Mouse (Mus musculus) lung, adult 2 months (tissue): ENCODE measurements around the gene Npr2. TPM values are rescaled to one million over a fixed set of nuclear protein-coding genes. Genes with fewer than 3 reads are reported as not detected.

Source experiments
- DNase-seq: peaks from one replicate; pipeline ENCODE4 v3.0.0; 2022
- H3K4me1 ChIP-seq: fragments of 200-500 bp; 2 replicates; pipeline ENCODE4 v1.6.1; 2011; ENCODE audit warnings: low read length; ENCODE audit not compliant: control insufficient read depth, insufficient read depth
- H3K4me3 ChIP-seq: fragments of 200-500 bp; replicated peaks from 2 replicates; pipeline ENCODE3; 2011; ENCODE audit warnings: low read depth, mild to moderate bottlenecking, control low read depth, low read length; ENCODE audit errors: extremely low read depth
- CTCF ChIP-seq: fragments of 200-500 bp; IDR thresholded peaks from 2 replicates; pipeline ENCODE4 v1.5.1; 2011; ENCODE audit warnings: mild to moderate bottlenecking, low read length, control low read depth; ENCODE audit not compliant: insufficient read depth
- POLR2A ChIP-seq: fragments of 200-500 bp; IDR thresholded peaks from 2 replicates; pipeline ENCODE4 v1.6.1; 2011; ENCODE audit warnings: low read depth, mild to moderate bottlenecking, control low read depth, low read length, borderline replicate concordance; ENCODE audit errors: extremely low read depth
- WGBS: fragments of 180-500 bp; shearing (Covaris S2); methylation state at CpG from one replicate; pipeline ENCODE4 v1.1.7; 2018; 5-methylcytosine and 5-hydroxymethylcytosine counted together
- polyA plus RNA-seq: library from polyadenylated mRNA; depleted of rRNA; stranded (reverse); fragments of >200 nt; gene quantifications from 2 replicates; pipeline ENCODE4 v1.2.3, GENCODE M21; 2012

Npr2 gene
- polyA plus RNA-seq, 1 experiment: 97.5 TPM

DNA sequence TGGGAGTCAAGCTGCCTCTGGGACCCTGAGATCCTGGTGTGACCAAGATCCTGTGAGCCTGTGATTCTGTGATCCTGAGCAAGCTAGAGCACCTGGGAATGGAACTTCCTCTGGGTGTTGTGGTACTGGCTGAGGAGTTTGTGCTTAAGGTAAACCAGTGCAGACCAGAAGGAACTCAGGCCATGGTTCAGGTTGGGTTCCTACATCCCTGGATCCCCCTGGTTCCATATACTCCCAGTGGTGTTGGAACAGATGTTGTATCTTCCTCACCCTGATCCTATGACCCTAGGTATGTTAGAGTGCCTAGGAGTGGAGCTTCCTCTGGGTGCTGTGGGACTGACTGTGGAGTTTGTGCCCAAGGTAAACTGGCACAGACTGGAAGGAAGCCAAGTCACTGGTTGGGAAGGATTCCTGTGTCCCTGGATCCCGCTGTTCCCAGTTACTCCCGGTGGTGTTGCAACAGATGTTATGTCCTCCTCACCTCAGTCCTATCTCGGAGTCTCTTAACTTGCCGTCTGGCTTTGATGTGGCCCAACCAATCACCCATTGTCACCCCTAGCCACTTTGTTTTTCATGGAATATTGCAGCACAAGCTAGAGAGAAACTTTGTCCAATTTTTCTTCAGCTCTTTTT lies 11.5 kb upstream of the Npr2 start:
- Histone ChIP-seq H3K4me1 (no peaks in the 10 kb centered on the region), H3K4me3 (no peak overlapping the region)
- WGBS: 49% methylated on average over 4 of the region's 4 CpGs
- TF ChIP-seq CTCF (no peak), POLR2A (no peak)
- DNase-seq: no peak

DNA sequence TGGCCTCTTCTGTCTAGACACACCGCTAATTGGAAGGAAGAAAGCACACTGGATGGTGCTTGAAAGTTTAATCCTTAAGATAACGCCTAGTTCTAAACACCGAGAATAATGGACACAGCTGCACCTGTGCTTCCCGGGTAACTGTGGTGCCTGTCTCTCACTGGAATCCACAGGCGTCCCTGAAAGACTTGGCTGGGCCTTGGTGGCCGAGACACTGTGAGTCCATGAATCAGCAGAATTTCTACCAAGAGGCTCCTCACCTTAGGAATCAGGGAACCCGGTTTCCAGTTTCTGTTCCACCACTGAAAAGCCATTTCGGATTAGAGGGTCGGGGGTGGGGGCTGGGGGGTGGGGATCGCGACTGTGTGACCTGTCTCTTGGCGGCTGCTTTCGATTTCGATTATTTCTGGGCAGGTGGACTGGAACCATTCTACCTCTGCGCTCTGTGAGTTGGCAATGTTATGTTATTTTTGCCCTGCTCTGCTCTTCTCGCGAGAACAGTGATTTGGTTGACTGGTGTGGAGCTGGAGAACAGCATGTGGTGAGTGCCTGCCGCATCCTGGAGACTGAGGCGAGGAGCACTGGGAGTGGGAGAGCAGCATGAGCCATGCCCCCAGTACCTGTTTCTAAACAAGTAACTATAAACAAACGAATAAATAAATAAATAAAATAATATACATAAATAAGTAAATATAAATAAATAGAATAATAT lies 2.5 kb upstream of the Npr2 start:
- TF ChIP-seq POLR2A (no peak), CTCF (no peak)
- Histone ChIP-seq H3K4me3 (no peak overlapping the region), H3K4me1 (peaks cover 4% of the 10 kb centered on the region; the same call in 1 of the 2 replicates)
- DNase-seq: no peak
- WGBS: 41% methylated on average over 20 of the region's 20 CpGs

DNA sequence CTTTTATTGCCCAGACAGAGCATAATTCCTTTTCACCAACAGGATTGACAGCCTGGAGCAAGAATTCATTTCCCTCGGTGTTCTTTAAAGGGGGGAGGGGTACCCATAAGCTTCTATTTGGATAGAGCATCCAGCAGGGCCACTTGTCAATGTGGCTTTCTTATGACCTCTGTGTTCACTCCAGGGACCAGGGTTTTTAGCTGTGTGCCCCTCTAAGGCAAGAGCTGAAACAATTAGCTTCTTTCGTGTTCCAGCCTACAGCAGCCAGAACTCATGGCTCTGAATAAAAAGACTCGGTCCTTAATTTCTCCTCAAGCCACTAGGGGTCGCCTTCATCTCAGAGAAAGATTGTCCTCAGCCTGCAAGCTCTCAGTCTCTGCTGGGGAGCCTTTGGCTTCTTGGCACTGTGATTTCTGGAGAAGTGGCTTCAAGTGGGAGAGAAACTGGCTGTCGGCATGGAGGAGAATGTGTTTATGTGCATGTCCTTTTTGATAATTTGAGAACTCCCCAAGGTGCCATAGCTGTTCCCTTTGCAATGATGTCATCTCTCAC lies 1.6 kb upstream of the Npr2 start:
- 7% methylated on average over 5 of the region's 5 CpGs for WGBS
- Histone ChIP-seq H3K4me1 (peaks cover 4% of the 10 kb centered on the region; the same call in 1 of the 2 replicates), H3K4me3 (no peak overlapping the region)
- DNase-seq: peak; percentile 67
- peak; percentile 69 for TF ChIP-seq CTCF
- TF ChIP-seq POLR2A: no peak

DNA sequence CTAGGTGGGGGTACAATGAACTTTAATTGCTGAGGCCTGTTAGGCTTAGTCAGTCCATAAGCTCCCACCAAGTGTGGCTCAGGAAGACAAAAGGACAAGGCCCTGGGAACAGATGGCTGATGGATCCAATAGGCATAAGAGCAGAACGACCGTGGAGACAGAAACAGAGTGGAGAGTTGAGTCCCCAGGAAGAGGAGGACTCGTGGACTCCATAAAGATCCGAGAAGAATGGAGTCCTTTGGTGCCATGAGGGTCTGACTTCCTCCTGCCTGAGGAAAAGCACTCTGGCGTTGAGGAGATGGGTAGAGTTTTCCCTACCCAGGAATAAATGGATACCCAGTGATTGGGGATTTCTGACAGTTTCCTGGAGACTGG lies 1.1 kb upstream of the Npr2 start:
- DNase-seq: no peak
- 37% methylated on average over 5 of the region's 5 CpGs for WGBS
- no peak for TF ChIP-seq CTCF
- peaks cover 4% of the 10 kb centered on the region; the same call in 1 of the 2 replicates for H3K4me1 ChIP-seq
- no peak overlapping the region for H3K4me3 ChIP-seq

DNA sequence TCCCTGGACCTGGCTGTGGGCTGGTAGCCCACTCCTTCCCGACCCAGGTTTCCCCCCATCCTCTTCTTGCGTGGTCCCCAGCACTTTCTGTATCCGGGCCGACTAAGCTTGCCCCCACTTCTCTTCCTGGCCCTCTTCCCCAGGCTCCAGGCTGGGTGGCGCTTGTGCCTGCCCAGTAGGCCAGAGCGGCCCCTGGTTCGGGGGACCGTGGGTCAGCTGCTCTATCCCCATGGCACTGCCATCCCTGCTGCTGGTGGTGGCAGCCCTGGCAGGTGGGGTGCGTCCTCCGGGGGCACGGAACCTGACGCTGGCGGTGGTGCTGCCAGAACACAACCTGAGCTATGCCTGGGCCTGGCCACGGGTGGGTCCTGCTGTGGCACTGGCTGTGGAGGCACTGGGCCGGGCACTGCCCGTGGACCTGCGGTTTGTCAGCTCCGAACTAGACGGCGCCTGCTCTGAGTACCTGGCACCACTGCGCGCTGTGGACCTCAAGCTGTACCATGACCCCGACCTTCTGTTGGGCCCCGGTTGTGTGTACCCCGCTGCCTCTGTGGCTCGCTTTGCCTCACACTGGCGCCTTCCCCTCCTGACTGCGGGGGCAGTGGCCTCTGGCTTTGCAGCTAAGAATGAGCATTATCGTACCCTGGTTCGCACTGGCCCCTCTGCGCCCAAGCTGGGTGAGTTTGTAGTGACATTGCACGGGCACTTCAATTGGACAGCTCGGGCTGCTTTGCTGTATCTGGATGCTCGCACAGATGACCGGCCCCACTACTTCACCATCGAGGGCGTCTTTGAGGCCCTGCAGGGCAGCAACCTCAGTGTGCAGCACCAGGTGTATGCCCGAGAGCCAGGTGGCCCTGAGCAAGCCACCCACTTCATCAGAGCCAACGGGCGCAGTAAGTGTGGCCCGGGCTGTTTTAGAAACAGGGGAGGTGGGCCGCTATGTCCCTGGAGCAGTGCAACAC lies 503 bp downstream of the Npr2 start:
- no peak for DNase-seq
- Histone ChIP-seq H3K4me1 (peaks cover 4% of the 10 kb centered on the region; the same call in 1 of the 2 replicates), H3K4me3 (peak overlapping the region; percentile 62)
- 65% methylated on average over 42 of the region's 42 CpGs for WGBS
- TF ChIP-seq POLR2A: no peak

DNA sequence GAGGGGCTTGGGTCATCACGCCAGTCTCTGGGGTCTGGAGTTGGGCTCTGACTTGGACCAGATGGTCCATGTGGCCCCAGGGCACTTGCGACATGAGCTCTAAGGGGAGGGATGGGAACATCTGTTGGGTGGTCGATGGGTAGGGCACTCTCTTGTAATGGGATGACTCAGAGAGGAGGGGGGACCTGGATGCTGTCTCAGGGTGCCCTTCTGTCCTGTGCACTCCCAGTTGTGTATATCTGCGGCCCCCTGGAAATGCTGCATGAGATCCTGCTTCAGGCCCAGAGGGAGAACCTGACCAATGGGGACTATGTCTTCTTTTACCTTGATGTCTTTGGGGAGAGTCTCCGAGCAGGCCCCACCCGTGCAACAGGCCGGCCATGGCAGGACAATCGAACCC lies 1.6 kb downstream of the Npr2 start:
- H3K4me1 ChIP-seq: peaks cover 4% of the 10 kb centered on the region; the same call in 1 of the 2 replicates
- 89% methylated on average over 8 of the region's 8 CpGs for WGBS
- H3K4me3 ChIP-seq: no peak overlapping the region
- no peak for TF ChIP-seq CTCF
- TF ChIP-seq POLR2A: no peak
- no peak for DNase-seq

DNA sequence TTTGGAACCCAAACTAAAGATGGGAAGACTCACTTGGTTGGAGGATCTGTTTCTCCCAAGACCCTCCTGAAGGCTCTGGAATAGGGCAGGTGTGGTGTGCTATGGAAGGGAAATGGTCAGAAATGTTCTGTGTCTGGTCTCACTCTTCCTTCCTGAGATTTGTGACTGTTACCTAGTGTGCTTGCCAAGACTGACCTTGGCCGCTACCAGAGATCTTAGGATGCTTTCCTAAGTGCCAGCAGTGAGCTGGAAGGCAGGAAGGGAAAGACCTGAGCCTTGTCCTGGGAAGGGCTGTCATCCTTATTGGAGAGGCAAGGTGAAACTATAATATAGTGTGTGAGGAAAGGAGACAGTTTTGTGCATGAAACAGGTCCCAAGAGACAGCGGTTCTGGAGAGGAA lies 2.0 kb downstream of the Npr2 start:
- Histone ChIP-seq H3K4me3 (no peak overlapping the region), H3K4me1 (peaks cover 4% of the 10 kb centered on the region; the same call in 1 of the 2 replicates)
- no peak for TF ChIP-seq CTCF
- no peak for TF ChIP-seq POLR2A
- DNase-seq: no peak
- WGBS: 76% methylated on average over 2 of the region's 2 CpGs

DNA sequence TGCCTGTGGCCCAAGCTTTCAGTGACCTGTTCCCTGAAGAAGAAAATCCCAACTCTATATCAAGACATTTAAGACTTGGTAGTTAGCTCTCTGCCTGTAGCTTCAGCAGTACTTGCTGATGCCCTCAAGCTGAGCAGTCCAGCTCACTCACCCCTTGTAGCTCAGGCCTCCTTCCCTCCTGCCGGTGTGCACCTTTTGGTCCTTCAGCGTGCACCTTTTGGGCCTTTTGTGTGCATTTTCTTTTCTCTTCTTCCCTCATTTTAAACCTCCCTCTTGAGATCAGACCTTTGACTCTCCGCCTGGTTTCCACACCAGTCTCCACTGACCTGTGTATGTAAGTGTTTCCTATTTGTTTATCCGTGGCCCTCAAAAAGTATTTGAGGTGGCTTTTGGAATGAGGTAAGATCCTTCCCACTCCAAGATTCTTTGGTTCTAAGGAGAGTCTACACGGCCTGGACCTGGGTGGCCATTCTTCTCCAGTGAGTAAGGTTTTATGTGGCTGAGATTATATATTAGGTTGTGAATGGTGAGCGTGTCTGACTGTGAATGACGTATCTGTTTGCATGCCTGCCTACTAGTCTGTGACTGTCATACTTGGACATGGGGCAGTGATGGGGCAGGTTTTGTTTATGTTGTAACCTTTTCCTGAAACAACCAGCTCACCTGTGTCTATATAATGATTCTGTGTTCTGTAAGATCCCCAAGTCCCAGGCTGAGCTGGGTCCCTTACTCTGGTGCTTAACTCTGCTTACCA lies 3.1 kb downstream of the Npr2 start:
- DNase-seq: peak; percentile 4
- H3K4me1 ChIP-seq: peaks cover 4% of the 10 kb centered on the region; the same call in 1 of the 2 replicates
- 80% methylated on average over 7 of the region's 7 CpGs for WGBS
- TF ChIP-seq CTCF (no peak), POLR2A (no peak)
- H3K4me3 ChIP-seq: no peak overlapping the region
